Mouse (Mus musculus): ENCODE results near the gene Lrrc27.

DNA sequence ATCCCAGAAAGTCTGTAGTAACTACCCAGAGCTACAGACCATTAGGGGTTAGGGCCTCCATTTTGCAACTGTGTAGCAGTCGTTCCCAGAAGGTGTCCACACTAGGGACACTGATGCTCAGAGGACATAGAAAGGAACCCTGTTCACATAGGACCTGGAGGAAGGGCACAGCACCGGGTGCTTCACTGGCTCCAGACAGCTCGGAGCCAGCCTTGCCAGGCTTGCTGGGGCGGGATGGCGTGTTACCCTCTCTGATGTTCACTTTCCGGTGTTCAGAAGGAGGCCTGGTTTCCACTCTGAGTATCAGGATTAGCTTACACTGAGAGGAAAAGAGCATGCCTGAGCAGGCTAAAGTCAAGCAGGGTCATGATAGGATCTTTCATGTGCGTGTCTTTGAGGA, 3.2 kb downstream of the Lrrc27 start:
- TF ChIP-seq CTCF (IDR thresholded peaks at IDR 0.05; ENCODE audit: borderline replicate concordance, insufficient read depth, low read depth, low read length) (no peak), POLR2A (IDR thresholded peaks at IDR 0.05; ENCODE audit: borderline replicate concordance, insufficient read depth, low read length) (no peak)

Measured in cerebellum, adult 2 months (tissue).